Mouse (Mus musculus): ENCODE measurements around the gene Zfp866.

GRCm38 (mm10) chr8:69790773-69791367 lies at the start of gene Zfp866, which contains the start of gene Atp13a1:
- TF ChIP-seq MAFK (IDR thresholded peaks at IDR 0.05; ENCODE audit: insufficient read depth, low read depth, low read length), result no peak
- no peak for TF ChIP-seq CHD2 (IDR thresholded peaks at IDR 0.05; ENCODE audit: low read depth, low read length)
- no peak for TF ChIP-seq ZNF384 (IDR thresholded peaks at IDR 0.05; ENCODE audit: low read depth, low read length)

Data from ES-E14 (cell line).